Mouse (Mus musculus): ENCODE results near the gene Med9.

Gene Med9

DNA sequence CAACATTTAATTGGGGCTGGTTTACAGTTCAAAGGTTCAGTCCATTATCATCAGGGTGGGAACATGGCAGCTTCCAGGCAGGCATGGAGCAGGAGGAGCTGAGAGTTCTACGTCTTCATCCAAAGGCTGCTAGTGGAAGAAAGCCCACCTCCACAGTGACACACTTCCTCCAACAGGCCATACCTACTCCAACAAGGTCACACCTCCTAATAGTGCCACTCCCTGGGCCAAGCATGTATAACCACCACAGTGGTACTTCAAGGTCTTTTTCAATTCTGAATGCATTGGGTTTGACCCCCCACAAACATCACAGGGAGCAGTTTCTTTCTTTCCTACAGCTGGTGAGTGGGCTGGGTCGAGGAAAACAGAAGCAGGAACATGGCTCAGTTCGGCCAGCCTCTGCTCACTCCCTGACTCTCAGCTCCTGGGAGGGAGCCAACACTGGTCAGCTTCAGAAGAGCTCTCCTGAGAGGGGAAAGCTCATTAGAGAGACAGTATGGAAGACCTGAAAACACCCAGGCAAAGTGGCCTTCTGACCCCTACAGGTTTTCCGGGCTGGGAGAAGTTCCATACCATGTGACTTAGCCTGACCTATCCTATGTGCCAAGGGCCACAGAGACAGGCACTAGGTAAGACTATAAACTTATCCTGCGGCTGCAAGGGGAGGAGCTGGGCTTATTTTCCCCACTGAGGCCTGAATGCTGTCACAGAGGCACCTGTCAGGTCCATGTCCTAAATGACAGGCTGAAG, 53.4 kb downstream of the Med9 start:
- DNase-seq (ENCODE audit: low spot score) = no peak

DNA sequence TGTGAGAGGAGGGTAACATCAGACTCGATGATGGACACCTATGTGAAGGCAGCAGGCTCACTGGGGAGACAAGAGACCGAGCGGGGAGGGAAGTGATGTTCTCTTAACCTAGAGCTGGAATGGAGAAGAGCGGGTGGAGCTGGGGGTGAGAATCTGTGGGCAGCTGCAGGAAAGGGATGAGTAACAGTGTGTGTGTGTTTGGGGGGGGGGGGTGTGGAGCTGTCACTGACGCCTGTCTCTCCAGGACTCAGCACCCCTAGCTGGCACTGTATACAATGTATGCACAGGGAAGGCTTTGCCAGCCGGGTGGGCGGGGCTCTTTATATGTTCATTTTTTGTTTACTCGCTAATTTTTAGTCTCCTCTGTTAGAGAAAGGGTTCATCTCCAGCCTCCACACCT, 55.8 kb downstream of the Med9 start:
- DNase-seq (ENCODE audit: low spot score) = no peak

- no peak for DNase-seq (ENCODE audit: low spot score)
These were observed 56.7 kb downstream of the Med9 start for GRCm38 (mm10) chr11:60004716-60005115.

- no peak for DNase-seq (ENCODE audit: low spot score)
These were observed 57.9 kb downstream of the Med9 start for GRCm38 (mm10) chr11:60005866-60006265.

GRCm38 (mm10) chr11:60009451-60009850, 61.4 kb downstream of the Med9 start:
- DNase-seq (ENCODE audit: low spot score) = no peak

- DNase-seq (ENCODE audit: low spot score) = no peak
These were observed 63.5 kb downstream of the Med9 start for GRCm38 (mm10) chr11:60011516-60011915.
